Mouse (Mus musculus) layer of hippocampus, adult 18-20 months (tissue): ENCODE results near the gene Rhbdd3. TPM values are rescaled to one million over a fixed set of nuclear protein-coding genes. Genes with fewer than 3 reads are reported as not detected.

ENCODE experiments used
- DNase-seq, 2 experiments: peaks; one replicate each; pipeline ENCODE4 v3.0.0; 2022; ENCODE audit warnings: low spot score in 2 of 2
- total RNA-seq, 2 experiments: library from RNA; stranded (reverse); gene quantifications; 2 replicates each; pipeline ENCODE4 v1.2.3; 2021

Rhbdd3 gene
- total RNA-seq, 2 experiments from 2014 or later, result 20.8 to 21.8 TPM

GRCm38 (mm10) chr11:5114931-5115581 is 16.3 kb downstream of the Rhbdd3 start:
- DNase-seq, result peak; percentile 80 to 93

GRCm38 (mm10) chr11:5125713-5126112 is 27.0 kb downstream of the Rhbdd3 start:
- no peak for DNase-seq

GRCm38 (mm10) chr11:5129035-5129480 is 30.3 kb downstream of the Rhbdd3 start:
- no peak for DNase-seq

- no peak for DNase-seq
These were observed 31.5 kb downstream of the Rhbdd3 start for GRCm38 (mm10) chr11:5130111-5130665.

GRCm38 (mm10) chr11:5132751-5133150 is 34.0 kb downstream of the Rhbdd3 start:
- no peak for DNase-seq

GRCm38 (mm10) chr11:5135914-5136313 is 37.2 kb downstream of the Rhbdd3 start:
- DNase-seq, result no peak

- no peak for DNase-seq
These were observed 39.9 kb downstream of the Rhbdd3 start for GRCm38 (mm10) chr11:5138642-5139041.

- DNase-seq, result no peak
These were observed 40.6 kb downstream of the Rhbdd3 start for GRCm38 (mm10) chr11:5139372-5139771.

GRCm38 (mm10) chr11:5140619-5141018 is 41.9 kb downstream of the Rhbdd3 start:
- DNase-seq, result peak in 1 of 2 experiments; percentile 50

- no peak for DNase-seq
These were observed 42.5 kb downstream of the Rhbdd3 start for GRCm38 (mm10) chr11:5141252-5141651.

- no peak for DNase-seq
These were observed 43.2 kb downstream of the Rhbdd3 start for GRCm38 (mm10) chr11:5141965-5142364.

- no peak for DNase-seq
These were observed 46.9 kb downstream of the Rhbdd3 start for GRCm38 (mm10) chr11:5145600-5145999.

GRCm38 (mm10) chr11:5149249-5149648 is 50.5 kb downstream of the Rhbdd3 start:
- DNase-seq, result no peak

- no peak for DNase-seq
These were observed 51.2 kb downstream of the Rhbdd3 start for GRCm38 (mm10) chr11:5149955-5150354.

GRCm38 (mm10) chr11:5150416-5151246 is 51.9 kb downstream of the Rhbdd3 start:
- DNase-seq, result no peak

GRCm38 (mm10) chr11:5151247-5151630 is 52.5 kb downstream of the Rhbdd3 start:
- DNase-seq, result no peak

GRCm38 (mm10) chr11:5151680-5152337 is 53.1 kb downstream of the Rhbdd3 start, which contains the start of gene Emid1:
TSS of gene Emid1 (minus strand) at chr11:5152257.
- DNase-seq, result no peak

- DNase-seq, result no peak
These were observed 56.5 kb downstream of the Rhbdd3 start for GRCm38 (mm10) chr11:5154961-5155805.
